Mouse (Mus musculus) limb, embryonic 12.5 days (tissue): ENCODE data around the gene Rora. TPM values are rescaled to one million over a fixed set of nuclear protein-coding genes. Genes with fewer than 3 reads are reported as not detected.

Source experiments
- ATAC-seq: fragments of 200-750 bp; cut with Nextera tagmentation; 2 replicates; pipeline ENCODE4 v1.8.0; 2017; ENCODE audit warnings: low read depth, moderate TSS enrichment; ENCODE audit not compliant: insufficient number of reproducible peaks, insufficient read depth, low FRiP score, low TSS enrichment
- H3K27ac ChIP-seq: fragments of 300-500 bp; sonication (generic); 2 replicates; pipeline ENCODE4 v1.5.1; 2016; ENCODE audit warnings: mild to moderate bottlenecking, moderate library complexity
- H3K27me3 ChIP-seq: fragments of 300-500 bp; sonication (generic); 2 replicates; pipeline ENCODE4 v1.6.1; 2016; ENCODE audit warnings: mild to moderate bottlenecking, moderate library complexity
- H3K36me3 ChIP-seq: fragments of 300-500 bp; sonication (generic); 2 replicates; pipeline ENCODE4 v1.6.1; 2016; ENCODE audit warnings: mild to moderate bottlenecking, moderate library complexity
- H3K4me1 ChIP-seq: fragments of 300-500 bp; sonication (generic); replicated peaks from 2 replicates; pipeline ENCODE4 v1.6.1; 2016
- H3K4me2 ChIP-seq: fragments of 300-500 bp; sonication (generic); 2 replicates; pipeline ENCODE4 v1.6.1; 2016; ENCODE audit warnings: mild to moderate bottlenecking, moderate library complexity
- H3K4me3 ChIP-seq: fragments of 300-500 bp; sonication (generic); replicated peaks from 2 replicates; pipeline ENCODE4 v1.5.1; 2016; ENCODE audit warnings: mild to moderate bottlenecking
- H3K9ac ChIP-seq: fragments of 300-500 bp; sonication (generic); replicated peaks from 2 replicates; pipeline ENCODE4 v1.6.1; 2016; ENCODE audit warnings: mild to moderate bottlenecking, moderate library complexity
- H3K9me3 ChIP-seq: fragments of 300-500 bp; sonication (generic); 2 replicates; pipeline ENCODE4 v1.6.1; 2016; ENCODE audit warnings: mild to moderate bottlenecking, moderate library complexity
- WGBS: fragments of 180-500 bp; shearing (Covaris S2); methylation state at CpG from one replicate; pipeline ENCODE4 v1.1.7; 2016; 5-methylcytosine and 5-hydroxymethylcytosine counted together
- polyA plus RNA-seq: library from polyadenylated mRNA; unstranded; fragments of >200 nt; fragmentation: Nextera tagmentation; extraction: Ambion mirVana; gene quantifications from 2 replicates; pipeline ENCODE4 v1.2.1, GENCODE M21; 2016

Gene Rora
- polyA plus RNA-seq, 1 experiment from 2014 or later: 6.0 TPM

- no peak overlapping the region for H3K4me3 ChIP-seq
- H3K4me2 ChIP-seq: no peak overlapping the region
- H3K4me1 ChIP-seq: peaks cover 10% of the 10 kb centered on the region
- no peak overlapping the region for H3K27ac ChIP-seq
- H3K9ac ChIP-seq: no peak overlapping the region
- H3K36me3 ChIP-seq: no peaks in the 10 kb centered on the region
- no peaks in the 10 kb centered on the region for H3K9me3 ChIP-seq
- H3K27me3 ChIP-seq: peaks cover 6% of the 10 kb centered on the region; the same call in 1 of the 2 replicates
- ATAC-seq: no peak
- 55% methylated on average over 5 of the region's 5 CpGs for WGBS
These were observed 303.5 kb downstream of the Rora start for GRCm38 (mm10) chr9:68956938-68957573.

DNA sequence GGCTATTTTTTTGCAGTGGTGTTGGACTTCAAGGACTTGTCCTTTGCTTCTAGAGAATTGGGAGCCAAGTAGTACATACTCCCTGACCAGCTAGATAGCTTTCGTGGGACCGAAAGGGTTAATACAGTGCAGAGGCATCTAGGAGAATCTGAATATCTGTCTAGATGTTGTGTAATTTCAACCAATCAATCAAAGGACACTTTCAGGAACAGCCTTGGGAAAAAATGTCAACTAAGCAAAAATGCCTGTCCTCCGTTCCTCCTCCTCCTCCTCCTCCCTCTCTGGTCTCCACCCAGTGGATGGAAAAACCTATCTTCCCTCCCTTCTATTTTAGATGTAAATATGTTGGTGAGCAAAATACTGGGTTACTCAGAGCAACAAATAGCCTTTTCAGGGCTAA is 304.2 kb downstream of the Rora start:
- H3K4me1 ChIP-seq: peaks cover 10% of the 10 kb centered on the region
- WGBS: 89% methylated on average over 3 of the region's 3 CpGs
- no peaks in the 10 kb centered on the region for H3K9me3 ChIP-seq
- H3K36me3 ChIP-seq: no peaks in the 10 kb centered on the region
- peaks cover 6% of the 10 kb centered on the region; the same call in 1 of the 2 replicates for H3K27me3 ChIP-seq
- H3K4me3 ChIP-seq: no peak overlapping the region
- no peak for ATAC-seq
- no peak overlapping the region for H3K9ac ChIP-seq
- no peak overlapping the region for H3K27ac ChIP-seq
- H3K4me2 ChIP-seq: no peak overlapping the region

GRCm38 (mm10) chr9:68958919-68959318 is 305.3 kb downstream of the Rora start:
- no peaks in the 10 kb centered on the region for H3K9me3 ChIP-seq
- H3K36me3 ChIP-seq: no peaks in the 10 kb centered on the region
- 64% methylated on average over 5 of the region's 5 CpGs for WGBS
- ATAC-seq: no peak
- peaks cover 10% of the 10 kb centered on the region for H3K4me1 ChIP-seq
- H3K27ac ChIP-seq: no peak overlapping the region
- no peak overlapping the region for H3K4me2 ChIP-seq
- H3K4me3 ChIP-seq: no peak overlapping the region
- H3K9ac ChIP-seq: no peak overlapping the region
- H3K27me3 ChIP-seq: peaks cover 6% of the 10 kb centered on the region; the same call in 1 of the 2 replicates

DNA sequence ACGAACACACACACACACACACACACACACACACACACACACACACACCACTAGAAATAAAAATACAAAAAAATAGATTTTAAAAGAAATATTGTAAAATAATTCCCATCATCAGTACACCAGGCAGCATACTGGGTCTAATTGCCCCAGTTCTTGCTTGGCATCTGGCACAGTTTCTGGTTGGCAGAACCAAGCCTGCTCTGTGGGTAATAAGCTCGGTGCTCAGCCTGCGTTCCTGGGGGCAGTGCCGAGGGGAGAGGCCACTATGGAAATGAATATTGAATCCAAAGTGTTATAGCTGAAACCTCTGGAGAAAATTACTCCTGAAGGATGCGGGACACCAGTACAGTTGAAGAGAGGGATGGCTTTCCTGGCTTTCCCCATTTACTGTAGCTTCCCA is 310.3 kb downstream of the Rora start:
- 89% methylated on average over 5 of the region's 5 CpGs for WGBS
- H3K4me1 ChIP-seq: peaks cover 10% of the 10 kb centered on the region
- no peak overlapping the region for H3K4me2 ChIP-seq
- H3K27ac ChIP-seq: no peak overlapping the region
- ATAC-seq: no peak
- H3K9me3 ChIP-seq: no peaks in the 10 kb centered on the region
- H3K27me3 ChIP-seq: peaks cover 4% of the 10 kb centered on the region; the same call in 1 of the 2 replicates
- H3K36me3 ChIP-seq: no peaks in the 10 kb centered on the region
- no peak overlapping the region for H3K9ac ChIP-seq
- H3K4me3 ChIP-seq: no peak overlapping the region

DNA sequence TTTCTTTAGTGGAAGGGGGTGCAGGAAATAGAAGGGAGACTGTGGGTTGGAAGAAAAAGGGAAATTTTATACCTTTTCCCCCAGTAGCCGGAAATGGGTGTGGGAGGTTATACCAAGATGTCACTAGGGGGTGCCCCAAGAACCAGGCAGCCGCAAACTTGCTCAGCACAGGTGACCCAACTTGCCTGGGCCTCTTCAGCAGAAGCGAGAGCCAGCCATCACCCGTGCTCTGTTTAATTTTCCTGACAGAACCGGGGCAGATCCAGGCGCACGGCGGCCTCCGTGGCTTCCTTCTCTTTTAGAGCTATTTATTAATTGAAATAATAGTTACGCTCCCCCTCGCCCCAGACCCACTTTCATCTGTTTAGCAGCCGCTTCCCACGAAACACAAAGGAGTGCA is 313.0 kb downstream of the Rora start:
- Histone ChIP-seq H3K36me3 (no peaks in the 10 kb centered on the region), H3K4me3 (no peak overlapping the region), H3K27ac (no peak overlapping the region), H3K27me3 (peaks cover 4% of the 10 kb centered on the region; the same call in 1 of the 2 replicates), H3K9me3 (no peaks in the 10 kb centered on the region), H3K4me1 (peaks cover 10% of the 10 kb centered on the region), H3K4me2 (no peak overlapping the region), H3K9ac (no peak overlapping the region)
- 50% methylated on average over 13 of the region's 13 CpGs for WGBS
- ATAC-seq: no peak

DNA sequence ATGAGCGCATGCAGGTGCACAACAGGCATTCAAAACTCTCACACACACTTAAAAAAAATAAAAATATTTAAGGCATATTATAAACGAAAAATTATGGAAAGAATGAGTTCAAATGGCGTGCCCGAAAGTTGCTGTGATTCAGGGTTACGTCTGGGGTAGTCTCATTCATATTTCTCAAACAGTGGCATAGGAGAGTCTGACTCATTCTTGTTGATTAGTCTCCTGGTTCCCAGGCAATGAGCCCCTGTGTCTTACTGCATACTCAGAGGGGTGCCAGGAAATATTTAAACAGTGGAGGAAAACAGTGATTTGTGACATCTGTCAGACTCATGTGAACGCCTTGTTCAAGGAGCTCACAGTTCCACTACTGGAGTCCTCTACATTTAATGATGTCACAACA is 316.5 kb downstream of the Rora start:
- Histone ChIP-seq H3K27me3 (peaks cover 2% of the 10 kb centered on the region; the same call in 1 of the 2 replicates), H3K4me1 (peaks cover 10% of the 10 kb centered on the region), H3K9ac (no peak overlapping the region), H3K36me3 (no peaks in the 10 kb centered on the region), H3K4me2 (no peak overlapping the region), H3K4me3 (no peak overlapping the region), H3K9me3 (no peaks in the 10 kb centered on the region), H3K27ac (no peak overlapping the region)
- WGBS: 76% methylated on average over 6 of the region's 6 CpGs
- no peak for ATAC-seq

- H3K27ac ChIP-seq: no peak overlapping the region
- no peak overlapping the region for H3K4me3 ChIP-seq
- no peak for ATAC-seq
- H3K9me3 ChIP-seq: no peaks in the 10 kb centered on the region
- H3K27me3 ChIP-seq: no peaks in the 10 kb centered on the region
- WGBS: 89% methylated on average over 7 of the region's 7 CpGs
- H3K4me1 ChIP-seq: 0 out of 2 replicates have a peak, but pooled peaks cover 8% of the 10 kb centered on the region
- no peak overlapping the region for H3K4me2 ChIP-seq
- no peak overlapping the region for H3K9ac ChIP-seq
- no peaks in the 10 kb centered on the region for H3K36me3 ChIP-seq
These were observed 318.7 kb downstream of the Rora start for GRCm38 (mm10) chr9:68972277-68972676.

GRCm38 (mm10) chr9:68974517-68974916 is 320.9 kb downstream of the Rora start:
- ATAC-seq: no peak
- no peak overlapping the region for H3K4me3 ChIP-seq
- no peak overlapping the region for H3K27ac ChIP-seq

GRCm38 (mm10) chr9:68976136-68976535 is 322.6 kb downstream of the Rora start:
- Histone ChIP-seq H3K36me3 (no peaks in the 10 kb centered on the region), H3K4me3 (no peak overlapping the region), H3K4me1 (0 out of 2 replicates have a peak, but pooled peaks cover 5% of the 10 kb centered on the region), H3K9ac (no peak overlapping the region), H3K9me3 (no peaks in the 10 kb centered on the region), H3K27me3 (no peaks in the 10 kb centered on the region), H3K4me2 (no peak overlapping the region), H3K27ac (no peak overlapping the region)
- ATAC-seq: no peak
- 61% methylated on average over 5 of the region's 5 CpGs for WGBS

More at GRCm38 (mm10) chr9:68974517-68974916, 320.9 kb downstream of the Rora start:
- Histone ChIP-seq H3K4me1 (0 out of 2 replicates have a peak, but pooled peaks cover 5% of the 10 kb centered on the region), H3K9me3 (no peaks in the 10 kb centered on the region), H3K27me3 (no peaks in the 10 kb centered on the region), H3K36me3 (no peaks in the 10 kb centered on the region), H3K9ac (no peak overlapping the region), H3K4me2 (no peak overlapping the region)
- WGBS: 92% methylated on average over 2 of the region's 2 CpGs

DNA sequence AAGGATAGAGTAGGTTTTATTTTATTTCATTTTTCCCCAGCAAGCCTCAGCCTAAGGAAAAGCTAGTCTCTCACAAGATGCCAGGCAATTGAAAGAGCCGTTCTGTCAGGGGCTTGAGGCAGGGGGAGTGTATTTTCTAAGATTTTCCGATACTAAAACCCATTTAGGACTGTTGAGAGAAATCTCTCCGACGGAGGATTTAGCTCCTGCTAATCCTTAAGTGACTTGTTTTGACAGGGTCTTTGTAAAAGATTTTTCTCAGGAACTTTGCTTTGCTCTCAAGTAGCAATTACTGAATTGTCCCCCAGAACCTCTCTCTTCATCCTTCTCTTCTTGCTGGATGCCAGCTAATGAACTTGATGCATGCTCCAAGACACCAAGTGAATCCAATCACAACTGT is 323.3 kb downstream of the Rora start:
- Histone ChIP-seq H3K4me3 (no peak overlapping the region), H3K9me3 (no peaks in the 10 kb centered on the region), H3K27me3 (no peaks in the 10 kb centered on the region), H3K9ac (no peak overlapping the region), H3K36me3 (no peaks in the 10 kb centered on the region), H3K4me2 (no peak overlapping the region), H3K4me1 (0 out of 2 replicates have a peak, but pooled peaks cover 5% of the 10 kb centered on the region), H3K27ac (no peak overlapping the region)
- no peak for ATAC-seq
- whole genome bisulfite sequencing: 49% methylated on average over 4 of the region's 4 CpGs

DNA sequence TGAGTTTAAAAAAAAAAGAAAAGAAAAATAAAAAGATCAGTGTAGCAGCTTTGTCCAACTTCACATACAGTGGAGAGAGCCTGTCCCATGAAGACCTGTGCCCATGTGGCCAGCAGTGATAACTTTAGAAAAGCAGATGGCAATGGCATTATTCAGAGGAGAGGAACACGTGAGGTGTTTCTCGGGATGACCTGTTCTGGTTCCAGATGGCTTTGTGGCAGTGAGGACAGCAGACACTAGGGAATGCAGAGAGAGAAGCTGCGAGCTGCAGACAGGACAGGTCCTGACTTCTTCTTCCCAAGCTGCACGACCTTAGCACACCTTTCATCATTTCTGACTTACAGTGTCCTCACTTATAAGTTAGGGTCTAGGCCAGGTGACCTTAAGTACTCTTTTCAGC is 325.1 kb downstream of the Rora start:
- Histone ChIP-seq H3K9me3 (no peaks in the 10 kb centered on the region), H3K4me3 (no peak overlapping the region), H3K4me2 (no peak overlapping the region), H3K4me1 (peaks cover 9% of the 10 kb centered on the region; the same call in 1 of the 2 replicates), H3K27ac (no peak overlapping the region), H3K9ac (no peak overlapping the region), H3K36me3 (no peaks in the 10 kb centered on the region), H3K27me3 (no peaks in the 10 kb centered on the region)
- no peak for ATAC-seq
- WGBS: 55% methylated on average over 4 of the region's 4 CpGs

GRCm38 (mm10) chr9:68980041-68980440 is 326.5 kb downstream of the Rora start:
- ATAC-seq: no peak
- WGBS: 65% methylated on average over 4 of the region's 4 CpGs
- Histone ChIP-seq H3K4me1 (peaks cover 21% of the 10 kb centered on the region), H3K9ac (no peak overlapping the region), H3K4me2 (no peak overlapping the region), H3K9me3 (no peaks in the 10 kb centered on the region), H3K27ac (no peak overlapping the region), H3K36me3 (no peaks in the 10 kb centered on the region), H3K27me3 (no peaks in the 10 kb centered on the region), H3K4me3 (no peak overlapping the region)
